Mouse (Mus musculus): ENCODE measurements around the gene Rcc1l.

Gene Rcc1l

DNA sequence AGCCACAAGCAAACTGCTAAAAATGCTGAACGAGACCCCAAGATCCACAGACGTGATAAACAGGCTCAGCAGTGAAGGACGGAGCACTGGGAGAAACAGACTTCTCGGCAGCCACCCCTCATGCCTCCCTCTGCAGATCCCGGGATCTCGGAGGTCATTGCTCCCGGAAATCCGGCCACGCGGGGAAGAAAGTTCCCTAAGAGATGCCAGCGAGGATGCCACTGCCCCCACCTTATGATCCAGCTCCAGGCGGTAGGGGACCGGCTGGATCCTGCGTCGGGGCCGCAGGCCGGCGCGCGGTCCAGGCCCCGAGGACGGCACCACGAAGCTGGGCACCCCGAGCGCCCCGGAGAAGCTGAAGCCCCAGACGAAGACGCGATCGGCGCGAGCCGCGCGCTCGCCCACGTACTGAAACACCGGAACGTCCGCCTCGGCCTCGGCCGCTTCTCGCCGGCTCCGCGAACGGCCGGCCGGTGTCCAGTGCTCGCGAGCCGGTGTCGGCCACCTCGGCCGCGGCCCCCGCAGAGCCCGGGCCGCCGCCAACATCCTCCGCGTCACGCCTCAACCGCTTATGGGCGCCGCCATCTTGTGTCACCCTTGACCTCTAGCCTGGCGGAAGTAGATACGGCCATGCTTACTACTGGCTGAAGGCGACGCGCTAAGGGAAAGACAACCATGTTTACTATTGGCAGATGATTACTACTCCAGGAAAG, at the start of gene Rcc1l:
Rcc1l (minus strand) TSS at position 606 of the 713 bp plus-strand sequence.
- peaks cover 82% of the 10 kb centered on the region for H3K4me1 ChIP-seq (replicated peaks; ENCODE audit: low read depth, low read length)
- H3K9me3 ChIP-seq (ENCODE audit: low read length) = no peaks in the 10 kb centered on the region
- peaks cover 24% of the 10 kb centered on the region for H3K36me3 ChIP-seq (ENCODE audit: insufficient read depth, low read length)
- H3K4me3 ChIP-seq (replicated peaks; ENCODE audit: low read length) = peak within 1 kb of the TSS; percentile 97
- no peak for TF ChIP-seq POU5F1 (IDR thresholded peaks at IDR 0.05; ENCODE audit: borderline replicate concordance, low read length)
- TF ChIP-seq CTCF (conservative IDR thresholded peaks at IDR 0.05; ENCODE audit: low read length) = no peak
- TF ChIP-seq NANOG (IDR thresholded peaks at IDR 0.05; ENCODE audit: borderline replicate concordance, low read length) = no peak
- no peaks in the 10 kb centered on the region for H3K27me3 ChIP-seq (ENCODE audit: insufficient read depth, low read length)

DNA sequence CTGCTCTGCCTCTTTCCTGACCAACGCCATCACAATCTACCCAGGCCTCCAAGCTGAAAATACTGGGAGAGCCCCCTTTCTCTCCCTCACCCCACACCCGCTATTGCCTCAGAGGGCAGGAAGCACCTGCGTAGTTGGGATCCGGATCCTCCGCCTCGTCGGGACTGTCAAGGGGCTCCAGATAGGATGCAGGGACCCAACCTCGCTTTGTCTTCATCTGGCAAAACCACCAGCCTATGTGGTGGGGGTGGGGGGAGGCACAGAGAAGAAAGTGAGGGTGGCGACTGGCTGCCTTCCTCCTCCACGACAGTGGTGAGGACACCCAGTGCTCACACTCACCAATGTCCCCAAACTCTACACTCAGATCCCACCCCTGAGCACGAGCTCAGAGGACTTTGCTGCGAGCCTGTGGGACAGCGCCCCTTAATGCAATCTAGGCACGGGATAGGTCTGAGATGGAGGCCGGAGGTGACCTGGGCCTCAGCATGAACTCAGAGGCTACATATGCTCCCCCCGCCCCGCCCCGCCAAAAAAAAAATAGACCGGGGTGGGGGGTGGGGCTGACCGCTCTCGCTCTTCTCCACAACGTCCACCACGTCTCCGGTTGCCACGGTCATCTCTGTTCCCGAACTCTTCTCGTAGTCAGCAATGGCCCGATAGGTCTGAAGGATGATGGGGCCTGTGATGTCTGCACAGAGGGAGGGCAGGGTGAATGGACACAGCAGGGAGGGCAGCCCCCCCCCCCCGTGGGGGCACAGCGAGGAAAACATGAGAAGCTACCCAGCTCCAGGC, 48.7 kb upstream of the Rcc1l start:
- Histone ChIP-seq H3K4me3 (replicated peaks; ENCODE audit: low read length) (peak overlapping the region; percentile 30; the same call in 1 of the 2 replicates), H3K36me3 (ENCODE audit: insufficient read depth, low read length) (no peaks in the 10 kb centered on the region), H3K9me3 (ENCODE audit: low read length) (no peaks in the 10 kb centered on the region), H3K27me3 (ENCODE audit: insufficient read depth, low read length) (peaks cover 51% of the 10 kb centered on the region), H3K4me1 (replicated peaks; ENCODE audit: low read depth, low read length) (peaks cover 52% of the 10 kb centered on the region)
- no peak for TF ChIP-seq POU5F1 (IDR thresholded peaks at IDR 0.05; ENCODE audit: borderline replicate concordance, low read length)
- no peak for TF ChIP-seq CTCF (conservative IDR thresholded peaks at IDR 0.05; ENCODE audit: low read length)
- TF ChIP-seq NANOG (IDR thresholded peaks at IDR 0.05; ENCODE audit: borderline replicate concordance, low read length) = no peak

DNA sequence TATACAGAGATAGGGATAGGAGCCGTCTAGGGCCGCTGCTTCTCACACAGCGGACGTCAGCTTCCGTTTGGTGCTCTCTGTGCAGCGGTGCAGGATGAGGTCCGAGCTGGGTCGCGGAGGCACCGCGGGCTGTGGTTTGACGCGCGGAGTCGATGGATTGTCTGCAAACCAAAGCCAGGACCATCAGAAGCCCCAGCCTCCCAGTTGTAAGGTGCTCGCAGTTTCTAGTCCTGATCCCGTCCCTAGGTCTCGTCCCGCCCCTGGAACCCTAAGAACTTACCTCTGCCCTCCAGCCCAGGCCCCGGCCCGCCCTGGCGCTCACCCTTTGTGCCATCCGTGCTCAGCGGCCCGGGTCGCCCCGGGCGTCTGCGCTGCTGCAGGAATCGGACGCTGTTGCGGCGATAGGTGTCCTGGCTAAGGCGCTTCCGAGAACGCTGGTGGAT, 45.2 kb upstream of the Rcc1l start:
- Histone ChIP-seq H3K4me3 (replicated peaks; ENCODE audit: low read length) (peak overlapping the region; percentile 73), H3K36me3 (ENCODE audit: insufficient read depth, low read length) (no peaks in the 10 kb centered on the region; the same call in 1 of the 2 replicates), H3K27me3 (ENCODE audit: insufficient read depth, low read length) (peaks cover 74% of the 10 kb centered on the region), H3K4me1 (replicated peaks; ENCODE audit: low read depth, low read length) (peaks cover 39% of the 10 kb centered on the region), H3K9me3 (ENCODE audit: low read length) (peaks cover 15% of the 10 kb centered on the region)
- TF ChIP-seq NANOG (IDR thresholded peaks at IDR 0.05; ENCODE audit: borderline replicate concordance, low read length) (no peak), CTCF (conservative IDR thresholded peaks at IDR 0.05; ENCODE audit: low read length) (no peak), POU5F1 (IDR thresholded peaks at IDR 0.05; ENCODE audit: borderline replicate concordance, low read length) (no peak)

DNA sequence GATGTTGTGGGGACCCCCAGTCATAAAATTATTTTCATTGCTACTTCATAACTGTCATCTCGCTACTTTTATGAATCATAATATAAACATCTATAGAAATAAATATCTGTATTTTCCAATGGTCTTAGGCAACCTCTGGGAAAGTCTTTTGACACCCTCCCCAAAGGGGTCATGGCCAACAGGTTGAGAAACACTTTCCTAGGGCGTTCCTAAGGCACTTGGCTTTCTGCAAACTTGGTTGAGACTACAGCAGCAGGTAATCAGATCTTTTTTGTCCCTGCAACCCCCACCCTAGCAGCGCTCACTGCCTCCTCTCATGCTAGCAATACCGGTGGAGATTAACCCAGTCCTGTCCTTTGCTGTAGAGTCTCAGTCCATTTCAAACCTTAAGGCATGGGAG, 44.7 kb upstream of the Rcc1l start:
- no peak for TF ChIP-seq CTCF (conservative IDR thresholded peaks at IDR 0.05; ENCODE audit: low read length)
- no peak for TF ChIP-seq POU5F1 (IDR thresholded peaks at IDR 0.05; ENCODE audit: borderline replicate concordance, low read length)
- TF ChIP-seq NANOG (IDR thresholded peaks at IDR 0.05; ENCODE audit: borderline replicate concordance, low read length) = no peak
- peaks cover 78% of the 10 kb centered on the region for H3K27me3 ChIP-seq (ENCODE audit: insufficient read depth, low read length)
- no peaks in the 10 kb centered on the region; the same call in 1 of the 2 replicates for H3K36me3 ChIP-seq (ENCODE audit: insufficient read depth, low read length)
- H3K9me3 ChIP-seq (ENCODE audit: low read length) = peaks cover 15% of the 10 kb centered on the region
- H3K4me1 ChIP-seq (replicated peaks; ENCODE audit: low read depth, low read length) = peaks cover 39% of the 10 kb centered on the region
- H3K4me3 ChIP-seq (replicated peaks; ENCODE audit: low read length) = peak overlapping the region; percentile 73

DNA sequence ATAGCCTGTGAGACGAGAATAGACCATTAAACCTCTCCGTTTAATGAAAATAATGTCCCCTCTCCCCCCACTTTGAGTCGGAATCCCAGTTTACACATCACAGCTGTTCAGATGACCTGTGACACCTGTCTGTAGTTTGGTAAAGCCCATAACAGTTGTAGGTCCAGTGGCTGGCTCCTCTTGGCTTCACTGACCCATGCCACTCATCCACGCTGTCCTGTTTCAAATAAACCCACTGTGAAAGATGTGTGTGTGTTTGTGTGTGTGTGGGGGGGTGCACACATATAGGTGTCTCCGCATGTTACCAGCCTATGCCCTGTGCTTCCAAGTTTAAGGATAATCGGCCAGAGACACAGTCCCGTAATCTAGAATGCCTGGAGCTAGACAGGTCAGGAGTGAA, 41.3 kb upstream of the Rcc1l start:
- H3K4me1 ChIP-seq (replicated peaks; ENCODE audit: low read depth, low read length) = peaks cover 30% of the 10 kb centered on the region
- H3K4me3 ChIP-seq (replicated peaks; ENCODE audit: low read length) = no peak overlapping the region
- H3K27me3 ChIP-seq (ENCODE audit: insufficient read depth, low read length) = peaks cover 83% of the 10 kb centered on the region
- TF ChIP-seq CTCF (conservative IDR thresholded peaks at IDR 0.05; ENCODE audit: low read length) = no peak
- no peak for TF ChIP-seq POU5F1 (IDR thresholded peaks at IDR 0.05; ENCODE audit: borderline replicate concordance, low read length)
- no peak for TF ChIP-seq NANOG (IDR thresholded peaks at IDR 0.05; ENCODE audit: borderline replicate concordance, low read length)
- H3K9me3 ChIP-seq (ENCODE audit: low read length) = peaks cover 15% of the 10 kb centered on the region
- H3K36me3 ChIP-seq (ENCODE audit: insufficient read depth, low read length) = no peaks in the 10 kb centered on the region; the same call in 1 of the 2 replicates

DNA sequence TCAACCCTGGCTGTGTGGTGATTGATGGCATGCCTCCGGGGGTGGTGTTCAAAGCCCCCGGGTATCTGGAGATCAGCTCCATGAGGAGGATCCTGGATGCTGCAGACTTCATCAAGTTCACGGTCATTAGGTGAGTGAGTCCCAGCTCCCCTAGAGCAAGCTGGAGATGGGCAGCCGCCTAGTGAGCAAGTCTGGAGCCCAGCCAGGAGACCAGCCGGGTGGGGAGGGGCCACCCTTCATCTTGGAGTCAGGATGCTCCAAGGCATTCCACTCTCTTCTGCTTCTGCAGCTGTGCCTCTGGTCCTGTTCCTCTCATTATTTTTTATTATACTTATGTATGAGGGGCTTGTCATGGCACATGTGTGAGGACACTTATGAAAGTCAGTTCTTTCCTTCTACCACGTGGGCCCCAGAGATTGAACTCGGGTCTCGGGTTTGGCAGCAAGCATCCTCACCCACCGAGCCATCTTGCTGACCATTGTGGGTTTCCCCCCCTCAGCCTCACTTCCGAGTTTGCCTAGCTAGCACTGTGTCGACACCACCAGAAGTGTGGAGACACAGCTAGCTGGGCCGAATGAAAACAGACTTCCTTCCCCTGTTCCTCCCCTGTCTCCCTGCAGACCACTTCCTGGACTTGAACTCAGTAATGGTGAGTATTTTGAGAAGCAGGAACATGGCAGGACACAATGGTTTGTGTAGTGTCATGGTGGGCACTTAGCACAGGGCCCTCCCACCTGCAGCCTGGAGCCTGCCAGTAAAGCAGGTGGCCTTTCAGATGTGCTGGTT, 37.6 kb upstream of the Rcc1l start:
- Histone ChIP-seq H3K27me3 (ENCODE audit: insufficient read depth, low read length) (peaks cover 49% of the 10 kb centered on the region), H3K9me3 (ENCODE audit: low read length) (peaks cover 15% of the 10 kb centered on the region), H3K4me3 (replicated peaks; ENCODE audit: low read length) (no peak overlapping the region), H3K4me1 (replicated peaks; ENCODE audit: low read depth, low read length) (peaks cover 19% of the 10 kb centered on the region), H3K36me3 (ENCODE audit: insufficient read depth, low read length) (no peaks in the 10 kb centered on the region; the same call in 1 of the 2 replicates)
- TF ChIP-seq NANOG (IDR thresholded peaks at IDR 0.05; ENCODE audit: borderline replicate concordance, low read length) (no peak), CTCF (conservative IDR thresholded peaks at IDR 0.05; ENCODE audit: low read length) (no peak), POU5F1 (IDR thresholded peaks at IDR 0.05; ENCODE audit: borderline replicate concordance, low read length) (no peak)

DNA sequence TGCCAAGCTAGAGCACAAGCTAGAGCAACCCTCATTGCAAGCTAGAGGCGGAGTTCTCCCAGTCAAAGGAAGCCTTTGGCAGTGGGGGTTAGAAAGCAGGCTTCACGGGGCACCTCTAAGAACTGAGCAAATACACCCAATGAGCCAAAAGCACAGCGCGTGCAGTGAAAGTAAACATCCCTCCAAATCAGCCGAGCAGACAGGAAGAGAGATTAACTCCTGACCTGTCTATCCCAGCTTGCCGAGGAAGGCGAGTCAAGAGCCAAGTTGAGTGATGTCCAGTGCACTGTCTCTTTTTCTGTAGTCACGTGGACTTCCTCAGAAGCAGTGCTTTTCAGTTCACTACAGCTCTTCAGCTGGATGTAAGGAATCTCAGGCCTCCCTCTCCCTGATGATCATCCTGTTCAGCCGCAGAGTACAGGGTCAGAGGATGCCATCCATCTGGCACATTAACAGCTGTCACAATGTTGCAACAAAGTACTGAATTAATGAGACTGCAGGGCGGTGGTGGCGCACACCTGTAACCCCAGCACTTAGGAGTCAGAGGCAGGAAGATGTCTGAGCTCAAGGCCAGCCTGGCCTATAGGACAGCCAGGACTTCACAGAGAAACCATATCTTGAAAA, 33.5 kb upstream of the Rcc1l start:
- Histone ChIP-seq H3K4me3 (replicated peaks; ENCODE audit: low read length) (no peak overlapping the region), H3K27me3 (ENCODE audit: insufficient read depth, low read length) (peaks cover 11% of the 10 kb centered on the region; the same call in 1 of the 2 replicates), H3K9me3 (ENCODE audit: low read length) (no peaks in the 10 kb centered on the region), H3K4me1 (replicated peaks; ENCODE audit: low read depth, low read length) (0 out of 2 replicates have a peak, but pooled peaks cover 4% of the 10 kb centered on the region), H3K36me3 (ENCODE audit: insufficient read depth, low read length) (no peaks in the 10 kb centered on the region)
- TF ChIP-seq CTCF (conservative IDR thresholded peaks at IDR 0.05; ENCODE audit: low read length) (no peak), NANOG (IDR thresholded peaks at IDR 0.05; ENCODE audit: borderline replicate concordance, low read length) (no peak), POU5F1 (IDR thresholded peaks at IDR 0.05; ENCODE audit: borderline replicate concordance, low read length) (no peak)

All from E14TG2a.4 (cell line).